Mouse (Mus musculus) olfactory bulb, adult 2 months (tissue): Measurements from ENCODE around the gene Ccl6.

Source experiments
- CTCF ChIP-seq: fragments of 200-500 bp; IDR thresholded peaks from 2 replicates; pipeline ENCODE4 v1.5.1; 2012; ENCODE audit warnings: low read depth, mild to moderate bottlenecking, low read length, moderate library complexity; ENCODE audit not compliant: insufficient read depth
- POLR2A ChIP-seq: fragments of 200-500 bp; IDR thresholded peaks from 2 replicates; pipeline ENCODE4 v1.6.1; 2012; ENCODE audit warnings: mild to moderate bottlenecking, low read depth, low read length, moderate library complexity; ENCODE audit not compliant: insufficient read depth

GRCm38 (mm10) chr11:83603399-83603798 is 10.5 kb upstream of the Ccl6 start:
- no peak for TF ChIP-seq CTCF
- no peak for TF ChIP-seq POLR2A
